Mouse (Mus musculus) natural killer cell, adult 2 months (primary cell): Measurements from ENCODE around the gene Trib2.

Experiments used
- DNase-seq, 2 experiments: peaks; one replicate each; pipeline ENCODE4 v3.0.0; 2022; ENCODE audit warnings: low spot score in 2 of 2

The Trib2 gene

GRCm38 (mm10) chr12:15765996-15766395 is 50.7 kb downstream of the Trib2 start:
- DNase-seq = no peak

GRCm38 (mm10) chr12:15765238-15765637 is 51.5 kb downstream of the Trib2 start:
- no peak for DNase-seq

GRCm38 (mm10) chr12:15761453-15762116 is 55.1 kb downstream of the Trib2 start:
- DNase-seq = no peak

- DNase-seq = no peak
These were observed 56.0 kb downstream of the Trib2 start for GRCm38 (mm10) chr12:15760684-15761083.

GRCm38 (mm10) chr12:15758866-15759265 is 57.9 kb downstream of the Trib2 start:
- DNase-seq = no peak

- no peak for DNase-seq
These were observed 59.4 kb downstream of the Trib2 start for GRCm38 (mm10) chr12:15757351-15757750.

GRCm38 (mm10) chr12:15755030-15755690 is 61.6 kb downstream of the Trib2 start:
- no peak for DNase-seq

GRCm38 (mm10) chr12:15754602-15755001 is 62.1 kb downstream of the Trib2 start:
- DNase-seq = no peak

- DNase-seq = no peak
These were observed 67.0 kb downstream of the Trib2 start for GRCm38 (mm10) chr12:15749646-15750195.

GRCm38 (mm10) chr12:15745752-15746151 is 71.0 kb downstream of the Trib2 start:
- no peak for DNase-seq
